In the genomic region with DNA sequence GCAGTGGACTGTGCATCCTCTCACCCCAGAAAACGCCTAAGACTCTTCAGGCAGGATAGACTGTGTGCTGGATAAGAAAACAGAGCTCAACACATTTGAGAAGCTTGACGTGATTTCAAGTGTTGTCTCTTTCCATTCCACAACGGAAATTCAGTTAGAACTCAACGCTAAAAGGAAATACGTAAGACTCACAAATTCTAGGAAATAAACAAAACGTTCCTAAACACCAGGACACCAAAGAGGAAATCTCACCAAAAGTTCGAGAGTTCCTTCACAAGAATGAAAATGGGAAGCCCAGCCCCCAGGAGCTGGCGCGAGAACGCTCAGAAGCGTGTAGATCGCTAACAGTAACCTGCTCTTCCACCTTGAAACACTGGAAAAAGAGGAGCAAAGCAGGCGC, we compare ENCODE assay signal across 20 mouse cellular contexts.
"Had no signal": no experiment of that assay in that cellular context is flagged by ENCODE, and none has a peak within 500 bp of the region (broad histone marks: within the 10 kb centered on the region; RNA-seq: fewer than 3 reads in every experiment).

No protein-coding gene starts in this region.

- DNase-seq: kidney, adult 11 months; kidney, adult 8-10 months; kidney, postnatal 10 days; kidney, postnatal 36 days; layer of hippocampus, postnatal 36 days; liver, embryonic 13.5 days; retina, postnatal 1 day; right cerebral cortex, postnatal 25 days; spleen, adult 18-20 months; thymus, postnatal 25 days had no signal

- H3K9me3 ChIP-seq: kidney, embryonic 15.5 days; liver, embryonic 13.5 days; lung, embryonic 15.5 days; midbrain, embryonic 10.5 days; midbrain, embryonic 13.5 days; neural tube, embryonic 13.5 days; stomach, embryonic 15.5 days had no signal

- H3K36me3 ChIP-seq: kidney, embryonic 15.5 days; liver, embryonic 13.5 days; lung, embryonic 15.5 days; midbrain, embryonic 10.5 days; midbrain, embryonic 13.5 days; neural tube, embryonic 13.5 days; stomach, embryonic 15.5 days had no signal

- H3K27ac ChIP-seq: kidney, embryonic 15.5 days; left cerebral cortex, adult 2 months; liver, embryonic 13.5 days; lung, embryonic 15.5 days; midbrain, embryonic 10.5 days; midbrain, embryonic 13.5 days; neural tube, embryonic 13.5 days; stomach, embryonic 15.5 days had no signal

- H3K4me2 ChIP-seq: kidney, embryonic 15.5 days; liver, embryonic 13.5 days; lung, embryonic 15.5 days; midbrain, embryonic 13.5 days; neural tube, embryonic 13.5 days; stomach, embryonic 15.5 days had no signal

- H3K4me3 ChIP-seq: kidney, embryonic 15.5 days; left cerebral cortex, adult 2 months; liver, embryonic 13.5 days; lung, embryonic 15.5 days; megakaryocyte, embryonic 14.5 days; midbrain, embryonic 10.5 days; midbrain, embryonic 13.5 days; myocyte; neural tube, embryonic 13.5 days; stomach, embryonic 15.5 days had no signal

- H3K9ac ChIP-seq: kidney, embryonic 15.5 days; liver, embryonic 13.5 days; lung, embryonic 15.5 days; midbrain, embryonic 13.5 days; neural tube, embryonic 13.5 days; stomach, embryonic 15.5 days had no signal

- ATAC-seq: midbrain, embryonic 13.5 days; midbrain, embryonic 16.5 days had no signal

- H3K27me3 ChIP-seq: liver, embryonic 13.5 days; midbrain, embryonic 13.5 days; stomach, embryonic 15.5 days had no signal

- H3K4me1 ChIP-seq: liver, embryonic 13.5 days; lung, embryonic 15.5 days; stomach, embryonic 15.5 days had no signal
